Mouse (Mus musculus) cerebellum, postnatal 14 days (tissue): ENCODE measurements around the gene Cwc27.

ENCODE experiments used
- DNase-seq, 2 experiments: peaks; one replicate each; pipeline ENCODE4 v3.0.0; 2021; ENCODE audit warnings: mixed read lengths in 2 of 2

The Cwc27 gene

GRCm38 (mm10) chr13:104763193-104763592 lies 53.7 kb downstream of the Cwc27 start:
- DNase-seq, result no peak

GRCm38 (mm10) chr13:104762401-104762800 lies 54.5 kb downstream of the Cwc27 start:
- peak; percentile 7 to 38 for DNase-seq

GRCm38 (mm10) chr13:104759381-104759780 lies 57.6 kb downstream of the Cwc27 start:
- peak; percentile 47 to 75 for DNase-seq

GRCm38 (mm10) chr13:104747032-104747431 lies 69.9 kb downstream of the Cwc27 start:
- DNase-seq, result peak; percentile 77 to 81

DNA sequence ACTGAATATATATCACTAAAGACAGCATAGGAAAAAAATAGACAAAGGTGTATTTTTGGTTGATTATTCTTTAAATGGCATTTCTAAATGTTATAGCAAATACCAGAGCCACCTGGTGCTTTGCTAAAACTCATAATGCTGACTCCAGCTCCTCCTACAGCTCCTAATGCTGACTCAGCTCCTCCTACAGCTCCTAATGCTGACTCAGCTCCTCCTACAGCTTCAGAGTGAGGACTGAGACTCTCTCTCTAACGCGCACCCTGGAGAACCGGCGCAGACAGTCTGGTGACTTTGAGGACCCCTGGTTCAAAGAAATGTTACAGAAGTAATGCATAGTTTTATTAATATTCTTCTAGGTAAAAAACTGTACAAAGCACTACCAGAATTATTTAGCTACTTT lies 74.1 kb downstream of the Cwc27 start:
- no peak for DNase-seq

DNA sequence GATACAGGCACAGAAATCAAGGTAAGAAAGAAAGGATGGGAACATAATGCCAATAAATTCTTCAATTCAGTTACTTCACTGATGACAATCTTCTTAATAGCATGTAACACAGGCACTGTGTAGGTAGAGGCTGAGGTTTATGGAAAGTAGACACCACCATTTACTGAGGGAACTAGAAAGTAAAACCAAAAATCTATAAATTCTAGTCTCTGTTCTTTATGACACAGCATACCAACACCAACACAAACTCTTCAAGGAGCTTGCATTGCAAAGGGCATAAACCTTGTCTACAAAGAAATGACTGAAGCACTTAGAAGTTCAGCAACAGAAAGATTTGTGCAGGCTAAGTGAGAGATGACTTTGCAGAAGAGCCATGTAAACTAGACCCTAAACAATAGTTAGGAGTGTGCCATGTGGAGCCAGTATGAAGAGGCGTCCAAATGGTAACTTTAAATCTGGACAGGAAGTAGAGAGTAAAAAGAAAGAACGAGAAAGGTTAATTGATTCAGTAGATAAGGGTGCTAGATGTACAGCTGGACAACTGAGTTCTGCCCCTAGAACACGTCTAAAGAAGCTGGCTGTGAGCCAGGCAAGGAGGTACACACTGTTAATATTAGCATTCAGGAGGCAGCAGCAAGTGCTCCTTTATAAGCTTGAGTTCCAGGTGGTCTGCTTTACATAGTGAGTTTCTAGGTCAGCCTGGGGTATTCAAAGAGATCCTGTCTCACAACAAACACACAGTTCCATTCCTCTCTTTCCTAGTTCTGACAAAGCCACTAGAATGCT lies 87.5 kb downstream of the Cwc27 start:
- DNase-seq, result no peak

GRCm38 (mm10) chr13:104727681-104728080 lies 89.3 kb downstream of the Cwc27 start:
- no peak for DNase-seq

GRCm38 (mm10) chr13:104720133-104720532 lies 96.8 kb downstream of the Cwc27 start:
- no peak for DNase-seq

- DNase-seq, result peak; percentile 95 to 96
Observed at GRCm38 (mm10) chr13:104694612-104695355, 122.2 kb downstream of the Cwc27 start.

DNA sequence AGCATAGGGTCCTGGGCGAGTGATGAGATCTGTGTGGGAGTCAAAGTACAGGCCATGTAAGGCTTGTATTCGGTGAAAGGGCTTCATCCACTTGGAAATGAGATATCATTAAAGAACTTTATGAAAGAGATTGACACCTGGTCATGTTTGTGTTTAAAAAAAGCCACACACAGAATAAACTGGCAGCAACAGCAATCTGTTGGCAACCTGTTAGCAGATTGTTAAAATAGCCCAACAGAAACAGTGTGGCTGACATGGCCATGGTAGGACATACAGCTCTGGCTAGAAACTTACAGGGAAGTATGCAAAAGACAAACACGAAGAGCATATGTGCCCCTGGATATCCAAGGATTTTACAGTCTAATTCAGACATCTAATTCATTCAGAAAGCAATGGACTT lies 124.2 kb downstream of the Cwc27 start:
- no peak for DNase-seq

GRCm38 (mm10) chr13:104685537-104685936 lies 131.4 kb downstream of the Cwc27 start:
- DNase-seq, result no peak

DNA sequence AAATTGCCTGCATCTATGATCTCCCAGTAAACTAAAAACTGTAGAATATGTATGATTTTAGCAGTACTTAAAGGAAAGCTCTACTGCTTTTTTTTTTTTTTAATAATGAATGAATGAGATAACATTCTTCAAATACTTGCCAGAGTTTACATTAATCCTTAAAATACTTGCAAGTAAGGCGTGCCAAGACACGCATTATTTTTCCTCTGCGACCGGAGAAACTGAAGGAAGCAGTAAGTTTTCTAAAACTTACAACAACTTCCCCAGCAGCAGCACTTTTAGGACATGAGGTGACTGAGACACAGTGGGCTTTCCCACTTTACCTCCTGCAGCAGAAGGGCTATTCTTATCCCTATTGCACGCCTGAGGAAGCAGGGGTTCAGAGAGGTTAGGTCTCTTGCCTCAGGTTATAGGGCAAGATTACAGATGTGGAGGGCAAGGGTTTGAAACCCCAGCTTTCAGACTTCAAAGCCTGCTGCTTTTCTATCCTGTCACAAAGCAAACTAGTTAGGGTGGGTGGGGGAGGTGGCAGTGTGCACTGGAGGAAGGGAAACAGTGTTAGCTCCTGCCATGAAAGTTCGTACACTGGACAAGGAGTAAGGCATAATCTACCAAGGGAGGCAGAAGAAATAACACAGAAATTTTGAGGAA lies 132.5 kb downstream of the Cwc27 start:
- DNase-seq, result no peak

- DNase-seq, result peak; percentile 36 to 52
Observed at GRCm38 (mm10) chr13:104681212-104681611, 135.7 kb downstream of the Cwc27 start.

GRCm38 (mm10) chr13:104661188-104661587 lies 155.8 kb downstream of the Cwc27 start:
- DNase-seq, result no peak

DNA sequence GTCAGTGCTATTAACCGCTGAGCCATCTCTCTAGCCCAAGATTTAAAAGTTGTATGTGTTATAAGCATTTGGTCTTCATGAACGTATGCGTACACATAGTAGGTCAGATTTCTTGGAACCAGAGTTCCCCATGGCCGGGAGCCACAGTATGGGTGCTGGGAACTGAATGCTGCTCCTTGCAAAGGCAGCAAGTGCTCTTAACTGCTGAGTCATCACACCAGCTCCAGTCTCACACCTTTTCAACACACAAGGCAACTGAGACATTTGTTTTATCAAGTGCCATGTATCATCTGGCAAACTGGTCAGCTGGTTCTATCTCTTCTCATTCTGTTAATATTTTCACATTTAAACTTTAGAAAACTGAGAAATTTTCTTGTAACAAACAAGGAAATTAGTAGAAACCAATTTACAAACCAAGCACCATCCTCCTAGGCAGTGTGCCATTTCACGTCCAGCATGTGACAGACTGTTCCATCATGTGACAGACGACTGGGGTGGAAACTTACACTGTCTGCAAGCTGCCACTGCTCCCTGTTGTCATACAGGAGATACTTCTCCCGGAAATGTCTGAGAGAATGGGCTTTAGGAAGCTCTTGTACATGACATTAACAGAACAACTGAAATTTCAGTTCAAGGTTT lies 156.8 kb downstream of the Cwc27 start:
- no peak for DNase-seq

DNA sequence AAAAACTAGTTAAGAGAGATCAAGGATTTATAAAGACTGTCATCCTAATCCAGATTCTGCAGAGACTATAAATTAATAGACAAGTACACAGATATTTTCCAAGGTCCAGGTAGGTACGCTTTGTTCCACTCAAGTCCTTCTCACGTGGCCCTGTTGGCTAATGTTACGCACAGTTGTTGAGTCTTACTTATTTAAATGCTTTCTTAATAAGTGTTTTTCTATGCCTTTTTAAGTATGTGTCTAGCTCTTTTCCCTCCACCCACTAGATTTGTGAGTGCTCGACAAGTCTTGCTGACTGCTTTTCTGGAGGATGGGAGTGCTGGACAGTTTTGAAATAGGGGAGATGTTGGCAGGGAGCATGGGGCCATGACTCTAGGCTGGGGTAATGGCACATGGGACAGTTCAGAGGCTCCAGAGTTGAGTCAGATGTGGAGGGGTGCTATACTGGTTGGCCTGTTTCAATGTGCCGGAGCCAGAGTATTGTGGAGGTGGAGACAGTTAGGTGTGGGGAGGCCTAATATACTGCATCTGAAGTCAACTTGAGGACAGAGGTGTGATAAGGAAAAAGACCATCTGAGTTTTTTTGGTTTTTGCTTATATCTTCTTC lies 160.2 kb downstream of the Cwc27 start:
- DNase-seq, result no peak

GRCm38 (mm10) chr13:104655137-104655536 lies 161.8 kb downstream of the Cwc27 start:
- DNase-seq, result peak; percentile 3 to 38

DNA sequence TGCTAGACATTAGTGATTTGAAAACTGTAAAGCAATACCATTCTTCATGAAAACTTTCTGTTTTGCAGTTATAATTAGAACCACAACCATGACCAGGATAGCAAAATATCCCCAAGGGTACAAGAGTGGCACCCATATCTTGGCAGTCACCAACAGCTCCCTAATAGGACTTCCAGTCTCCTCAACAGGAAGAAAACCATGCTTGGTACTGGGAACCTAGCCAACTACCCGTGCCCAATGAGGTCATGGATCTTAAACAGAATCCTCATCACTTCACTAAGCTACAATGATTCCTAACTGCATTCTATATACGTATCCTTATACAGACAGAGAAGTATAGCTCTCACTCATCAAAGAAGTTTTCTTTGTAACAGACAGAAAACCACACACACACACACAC lies 165.2 kb downstream of the Cwc27 start:
- DNase-seq, result peak in 1 of 2 experiments; percentile 25

- no peak for DNase-seq
Observed at GRCm38 (mm10) chr13:104650654-104651053, 166.3 kb downstream of the Cwc27 start.

GRCm38 (mm10) chr13:104650145-104650544 lies 166.8 kb downstream of the Cwc27 start:
- DNase-seq, result no peak

- DNase-seq, result no peak
Observed at GRCm38 (mm10) chr13:104645778-104646425, 171.0 kb downstream of the Cwc27 start.

DNA sequence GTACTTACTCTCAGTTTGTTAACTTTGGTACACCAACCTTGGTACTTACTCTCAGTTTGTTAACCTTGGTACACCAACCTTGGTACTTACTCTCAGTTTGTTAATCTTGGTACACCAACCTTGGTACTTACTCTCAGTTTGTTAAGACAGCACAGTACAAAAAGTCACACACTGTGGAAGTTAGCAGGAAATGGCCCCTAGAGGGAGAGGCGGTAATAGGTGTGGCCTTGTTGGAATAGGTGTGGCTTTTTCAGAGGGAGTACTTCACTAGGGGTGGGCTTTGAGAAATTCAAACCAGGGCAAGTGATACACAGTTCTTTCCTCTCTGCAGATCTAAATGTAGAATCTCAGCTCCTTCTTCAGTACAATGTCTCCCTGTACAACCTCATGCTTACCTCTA lies 172.8 kb downstream of the Cwc27 start:
- no peak for DNase-seq
